Mouse (Mus musculus): Measurements from ENCODE around the gene Rhot2.

DNA sequence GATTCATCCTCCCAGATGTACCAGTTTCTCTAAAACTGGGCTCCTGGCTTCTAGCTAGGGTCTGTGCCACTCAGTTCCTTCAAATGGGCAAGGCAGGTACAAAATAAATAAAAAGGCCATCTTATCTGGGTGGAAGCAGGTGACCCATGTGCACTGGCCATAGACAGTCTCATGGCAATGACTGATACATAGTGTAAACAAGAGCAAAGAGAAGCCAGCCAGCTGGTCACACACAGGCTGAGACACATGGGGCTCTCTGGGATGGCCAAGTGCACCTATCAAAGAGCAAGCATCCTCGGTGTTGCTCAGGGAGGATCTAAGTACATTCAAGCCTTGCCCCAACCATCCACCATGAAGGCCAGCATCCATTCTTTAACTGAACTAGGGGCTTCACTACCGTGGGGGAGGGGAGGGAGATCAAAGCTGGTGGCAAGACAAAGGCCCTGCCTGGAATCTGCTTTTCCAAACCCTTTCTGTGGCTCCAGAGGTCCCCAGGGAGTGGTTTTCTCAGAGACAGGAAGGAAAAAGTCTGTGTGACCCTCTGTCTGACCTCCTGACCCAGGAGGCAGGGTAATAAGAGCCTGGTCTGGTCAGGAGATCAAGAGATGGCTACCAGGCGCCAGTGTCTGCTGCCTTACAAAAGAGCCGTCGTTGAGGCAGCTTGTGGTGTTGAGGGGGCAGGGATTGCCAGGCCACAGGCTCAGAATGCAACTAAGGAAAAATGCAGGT is 36.4 kb upstream of the Rhot2 start:
- TF ChIP-seq CTCF (IDR thresholded peaks at IDR 0.05; ENCODE audit: extremely low read depth, insufficient read length, insufficient replicate concordance, low read depth, low read length) (no peak), POLR2A (IDR thresholded peaks at IDR 0.05; ENCODE audit: low read depth, low read length) (no peak)

Measured in small intestine, adult 2 months (tissue).